Mouse (Mus musculus): ENCODE results near the gene Spata5. TPM values are rescaled to one million over a fixed set of nuclear protein-coding genes. Genes with fewer than 3 reads are reported as not detected.
"Not testable (repeated sequence)": the region's sequence is repeated elsewhere in the genome, so short reads cannot be mapped to it uniquely, and the experiment has no call there.

Spata5 gene
- total RNA-seq, 2 experiments from 2014 or later: 8.4 to 8.8 TPM

DNA sequence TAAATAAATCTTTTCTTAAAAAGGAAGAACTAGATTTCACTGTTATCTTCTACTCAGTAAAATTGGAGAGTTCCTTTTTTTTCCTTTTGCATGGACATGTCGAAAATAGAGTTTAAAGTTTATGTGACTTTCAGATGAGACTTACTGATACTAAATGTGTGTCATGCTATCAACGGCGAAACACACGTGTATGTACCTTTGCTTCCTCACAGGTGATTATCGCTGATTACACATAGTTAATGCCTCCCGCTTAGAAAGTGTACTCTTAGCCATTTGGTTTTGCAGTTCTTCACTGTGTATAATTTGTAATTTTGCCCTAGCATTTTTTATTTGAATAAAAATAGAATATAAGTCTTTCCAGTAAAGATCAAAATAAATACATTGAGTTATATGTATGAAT lies 146.4 kb downstream of the Spata5 start:
- intact Hi-C loops (cut with DNase I): no loop called here
- no peak for DNase-seq

DNA sequence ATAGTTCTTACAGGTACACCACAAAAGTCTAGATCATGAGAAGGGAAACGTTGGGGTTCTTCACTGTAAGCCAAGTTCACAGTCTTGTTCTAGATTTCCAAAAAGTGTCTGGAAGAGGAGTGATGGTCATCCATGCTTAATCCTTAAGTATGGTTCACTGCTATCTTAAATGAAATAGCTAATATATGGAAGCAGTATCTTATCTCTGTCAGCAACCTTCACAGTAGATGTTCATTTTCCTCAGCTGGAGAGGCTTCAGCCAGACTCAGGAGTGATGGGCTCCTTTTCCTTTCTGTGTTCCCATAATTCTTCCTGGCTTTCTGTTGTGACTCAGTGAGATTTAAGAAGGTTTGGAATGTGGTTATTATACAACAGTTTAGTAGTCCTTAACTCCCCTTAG lies 147.8 kb downstream of the Spata5 start:
- DNase-seq: no peak
- intact Hi-C loops (cut with DNase I): no loop called here

DNA sequence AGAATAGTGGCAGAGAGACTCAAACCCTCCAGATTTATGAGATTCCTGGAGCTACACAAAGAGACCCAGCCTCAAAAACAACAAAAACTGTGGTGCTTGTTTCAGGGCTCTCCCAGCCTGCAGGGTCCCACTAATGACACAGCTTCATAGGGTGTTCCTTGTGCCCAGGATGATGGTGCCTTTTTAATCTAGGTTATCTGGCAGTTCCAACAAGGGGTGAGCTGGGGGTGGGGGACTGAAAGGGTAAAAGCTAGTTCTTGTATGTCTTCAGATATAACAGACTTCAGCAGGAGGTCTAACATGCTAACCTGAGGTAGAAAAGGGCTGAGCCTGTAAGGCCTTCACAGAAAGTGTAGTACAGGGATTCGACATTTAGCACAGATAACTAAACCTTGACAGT lies 149.1 kb downstream of the Spata5 start:
- intact Hi-C loops (cut with DNase I): no loop called here
- DNase-seq: no peak

DNA sequence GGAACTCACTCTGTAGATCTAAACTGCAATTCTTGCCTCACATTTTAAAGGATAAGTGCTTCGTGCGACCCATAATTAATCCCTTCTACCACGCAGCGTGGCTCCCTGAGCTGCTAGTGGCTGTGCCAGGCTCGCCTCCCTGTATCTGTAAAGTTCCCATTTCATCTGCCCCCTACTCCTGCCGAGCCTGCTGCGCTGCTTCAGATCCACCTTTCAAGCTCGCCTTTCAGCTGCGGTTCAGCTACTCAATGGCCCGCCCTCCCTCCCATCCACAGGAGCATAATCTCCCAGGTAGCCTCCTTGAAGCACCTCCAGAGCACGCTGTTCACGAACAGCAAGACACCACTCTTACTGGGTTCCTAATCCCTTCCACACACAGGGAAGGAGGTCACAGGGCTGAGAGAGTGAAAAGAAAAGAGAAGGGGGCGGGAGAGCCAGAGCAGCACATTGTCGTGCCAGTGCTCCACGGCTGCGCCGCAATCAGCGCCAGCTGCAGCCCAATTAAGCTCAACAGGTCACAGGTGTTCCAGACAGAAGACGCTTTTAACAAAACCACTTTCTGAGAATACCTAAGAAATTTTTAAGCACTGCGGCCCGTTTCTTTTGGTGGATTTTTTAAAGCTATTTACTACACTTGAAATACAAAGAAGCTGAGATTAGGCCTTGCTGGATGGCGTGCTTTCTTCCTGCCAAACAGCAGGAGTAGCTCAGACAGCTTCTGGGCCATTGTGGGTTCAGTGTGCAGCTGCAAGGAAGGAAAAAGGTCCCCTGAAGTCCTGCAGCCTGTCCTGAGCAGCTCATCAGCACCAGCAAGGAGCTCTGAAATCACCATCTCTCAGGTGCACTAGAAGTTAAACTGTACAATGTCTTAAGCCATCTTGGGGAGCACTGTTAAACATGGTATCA lies 150.2 kb downstream of the Spata5 start:
- no peak for DNase-seq
- intact Hi-C loops (cut with DNase I): no loop called here

DNA sequence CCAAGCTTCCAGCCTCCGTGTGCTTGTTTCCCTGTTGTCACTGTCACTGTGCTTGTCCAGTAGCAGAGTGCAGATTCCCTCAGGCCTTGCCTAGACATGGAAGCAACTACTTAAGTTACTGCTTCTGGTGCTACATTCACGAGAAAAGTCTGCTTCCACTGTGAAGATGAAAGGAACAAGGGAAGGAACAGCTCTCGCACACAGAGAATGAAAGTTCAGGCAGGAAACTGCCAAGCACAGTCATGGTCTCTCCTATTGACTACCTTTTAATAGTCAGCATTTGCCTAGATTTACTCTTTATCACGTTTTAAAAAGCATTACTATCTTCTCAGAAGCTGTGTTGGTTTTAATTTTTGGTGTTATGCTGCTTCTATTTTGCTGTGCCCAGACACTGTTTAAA lies 151.9 kb downstream of the Spata5 start:
- intact Hi-C loops (cut with DNase I): no loop called here
- no peak for DNase-seq

DNA sequence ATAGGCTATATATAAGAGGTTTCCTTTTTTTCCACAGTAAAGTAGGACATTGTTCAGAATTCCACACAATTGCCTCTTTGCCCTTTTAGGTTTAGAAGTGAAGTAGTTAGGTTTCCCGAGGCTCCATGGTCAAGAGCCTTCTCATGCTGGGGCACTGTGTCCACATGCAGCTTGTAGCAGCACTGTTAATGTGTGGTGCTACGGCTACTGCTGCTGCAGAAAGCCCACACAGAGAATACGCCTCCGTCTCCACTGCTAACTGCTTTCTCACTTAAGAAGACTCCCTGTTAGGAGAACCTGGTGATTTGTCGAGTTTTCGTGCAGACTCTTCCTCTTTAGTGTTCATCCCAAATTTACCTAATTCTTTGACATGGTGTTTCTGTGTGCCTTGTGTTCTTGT lies 152.4 kb downstream of the Spata5 start:
- DNase-seq: no peak
- intact Hi-C loops (cut with DNase I): no loop called here

DNA sequence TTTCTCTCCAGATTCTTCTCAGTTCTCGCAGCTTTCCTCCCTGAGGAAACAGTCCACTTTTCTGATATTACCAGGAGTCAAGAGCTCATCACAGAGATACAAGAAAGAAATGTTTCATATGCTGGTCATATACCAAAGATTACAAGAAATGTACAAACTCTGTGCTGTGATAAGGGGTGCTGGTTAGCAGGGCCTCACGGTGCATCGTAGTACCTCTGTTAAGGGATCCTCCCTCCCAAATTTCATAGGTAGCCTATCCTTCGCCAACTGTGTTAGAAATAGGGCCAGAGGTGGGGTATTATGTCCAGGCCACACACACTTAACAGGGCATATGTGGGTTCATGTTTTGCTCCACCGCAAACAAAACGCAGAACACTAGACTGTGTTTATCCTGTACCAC lies 157.1 kb downstream of the Spata5 start:
- DNase-seq: no peak
- intact Hi-C loops (cut with DNase I): no loop called here

DNA sequence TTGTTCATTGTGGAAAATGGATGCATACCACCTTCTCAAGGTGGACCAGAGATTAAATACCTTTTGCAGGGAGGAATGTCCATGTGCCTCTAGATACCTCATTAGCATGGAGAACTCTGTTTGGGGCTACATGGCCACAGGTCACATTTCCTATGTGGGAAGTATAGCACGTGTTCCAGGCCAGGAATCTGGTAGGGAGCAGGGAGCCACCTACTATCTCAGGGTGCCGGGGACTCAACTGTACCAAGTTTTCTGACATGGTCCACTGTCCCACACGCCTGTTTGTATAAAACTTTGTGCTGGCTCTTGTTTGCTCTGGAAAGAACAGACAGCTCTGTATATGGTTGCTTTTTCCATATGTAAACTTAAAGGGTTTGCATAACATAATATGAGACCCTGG lies 158.0 kb downstream of the Spata5 start:
- intact Hi-C loops (cut with DNase I): no loop called here
- no peak for DNase-seq

DNA sequence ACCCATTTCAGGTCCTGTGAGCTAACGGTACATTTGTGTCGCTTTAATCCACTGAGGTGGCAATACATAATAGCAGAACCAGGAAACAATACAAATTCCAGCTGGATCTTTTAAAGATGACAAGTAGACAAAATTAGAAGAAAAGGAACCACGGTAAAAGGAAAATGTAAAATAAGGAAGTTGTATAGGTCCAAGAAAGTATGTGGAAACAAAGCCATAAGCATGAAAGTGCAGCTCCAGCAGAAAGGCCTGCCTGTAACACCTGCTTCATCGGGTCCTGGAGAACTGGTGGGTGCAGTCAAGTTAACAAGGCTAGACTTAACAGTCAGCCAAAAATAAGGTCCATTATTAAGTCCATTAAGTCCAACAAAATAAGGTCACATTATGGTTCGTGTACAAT lies 164.9 kb downstream of the Spata5 start:
- intact Hi-C loops (cut with DNase I): no loop called here
- no peak for DNase-seq

DNA sequence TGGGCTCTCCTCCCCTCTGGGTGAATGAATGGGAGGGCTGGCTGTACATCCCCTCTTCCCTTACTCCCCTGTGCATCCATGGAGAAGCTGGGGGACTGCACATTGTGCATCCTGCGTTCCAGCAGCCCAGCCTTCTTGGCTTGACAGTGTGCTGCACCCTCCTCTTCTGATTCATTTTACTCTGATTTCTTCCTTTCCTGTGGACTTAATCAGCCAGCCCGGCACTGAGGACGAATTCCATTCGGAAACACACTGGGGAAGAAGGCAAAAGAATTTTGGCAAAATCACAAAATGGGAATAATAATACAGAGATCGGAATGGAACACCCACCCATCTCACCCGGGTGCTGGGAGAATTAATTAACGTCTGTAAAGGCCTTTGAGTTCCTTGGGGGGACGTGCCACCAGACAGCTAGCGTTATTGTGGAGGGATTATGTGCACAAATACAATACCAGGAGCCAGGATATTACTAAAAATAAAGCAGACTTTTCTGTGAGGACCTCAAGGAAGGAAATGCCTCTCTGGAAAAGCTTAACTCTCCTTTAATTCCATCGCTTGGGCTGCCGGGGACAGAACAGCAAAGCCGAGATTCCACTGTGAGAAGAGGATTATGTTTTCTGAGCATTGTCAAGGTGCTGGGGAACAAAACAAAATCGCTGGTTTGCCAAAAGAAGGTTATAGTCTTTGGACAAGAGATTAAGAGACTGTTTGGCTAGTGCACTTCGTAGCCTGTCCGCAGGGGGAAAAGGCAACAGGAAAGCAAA lies 166.5 kb downstream of the Spata5 start:
- DNase-seq: peak in 1 of 2 experiments; percentile 23
- intact Hi-C loops (cut with DNase I): no loop called here

DNA sequence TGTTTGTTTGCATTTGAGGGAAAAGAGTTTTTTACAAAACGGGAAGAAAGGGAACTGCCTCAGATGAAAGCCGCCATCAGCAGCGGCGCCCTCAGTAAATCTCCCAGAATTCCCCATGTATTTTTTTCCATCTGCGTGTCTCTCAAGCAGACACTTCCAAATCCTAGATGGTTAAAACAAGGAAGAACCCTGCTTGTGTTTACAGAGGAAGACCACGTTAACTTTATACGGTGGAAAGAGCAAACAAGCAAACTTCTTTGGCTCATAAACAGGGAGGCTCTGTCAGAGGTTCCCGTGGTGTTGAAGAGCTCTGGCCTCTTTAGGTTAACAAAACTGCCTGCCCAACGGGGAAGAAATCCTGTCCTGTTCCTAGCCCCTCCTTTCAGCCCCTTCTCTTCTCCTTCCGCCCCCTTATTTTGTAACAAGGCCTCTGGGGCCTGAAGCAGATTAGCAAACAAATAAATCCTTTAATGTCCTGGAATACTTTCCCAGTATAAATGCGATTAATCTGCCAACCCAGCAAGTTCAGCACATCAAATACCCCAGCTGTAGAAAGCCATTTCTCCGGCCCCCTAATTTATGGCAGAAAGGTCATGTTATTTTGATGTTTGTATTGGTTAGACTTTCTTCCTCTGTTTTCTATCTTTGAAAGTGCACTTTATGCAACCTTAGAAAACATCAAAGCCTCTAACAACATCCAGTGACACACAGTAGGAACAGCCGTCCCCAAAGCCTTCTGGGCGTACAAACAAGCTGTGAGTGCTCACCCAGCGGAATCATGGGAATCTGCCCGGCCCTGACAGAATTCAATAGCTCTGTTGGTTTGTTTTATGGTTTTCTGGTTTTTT lies 167.3 kb downstream of the Spata5 start:
- DNase-seq: no peak
- intact Hi-C loops (cut with DNase I): no loop called here

DNA sequence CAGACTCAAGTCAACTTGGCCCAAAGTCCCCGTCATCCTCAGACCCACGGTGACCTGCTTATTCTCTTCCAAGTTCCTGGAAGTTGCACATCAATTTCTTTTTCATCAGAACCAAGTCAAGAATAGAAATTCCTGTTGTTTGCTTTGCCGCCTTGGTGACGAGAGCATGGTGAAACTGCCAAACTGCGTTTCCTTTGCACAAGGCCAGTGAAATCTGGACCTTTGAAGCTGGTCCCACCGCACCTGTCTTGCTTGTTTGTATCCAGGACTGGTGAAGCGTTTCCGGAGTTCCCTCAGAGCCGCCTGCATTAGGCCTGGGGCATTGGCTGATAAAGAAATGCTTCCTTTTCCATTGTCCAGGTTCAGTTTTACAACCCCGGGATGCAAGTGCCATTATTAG lies 176.0 kb downstream of the Spata5 start:
- DNase-seq: no peak
- intact Hi-C loops (cut with DNase I): no loop called here

DNA sequence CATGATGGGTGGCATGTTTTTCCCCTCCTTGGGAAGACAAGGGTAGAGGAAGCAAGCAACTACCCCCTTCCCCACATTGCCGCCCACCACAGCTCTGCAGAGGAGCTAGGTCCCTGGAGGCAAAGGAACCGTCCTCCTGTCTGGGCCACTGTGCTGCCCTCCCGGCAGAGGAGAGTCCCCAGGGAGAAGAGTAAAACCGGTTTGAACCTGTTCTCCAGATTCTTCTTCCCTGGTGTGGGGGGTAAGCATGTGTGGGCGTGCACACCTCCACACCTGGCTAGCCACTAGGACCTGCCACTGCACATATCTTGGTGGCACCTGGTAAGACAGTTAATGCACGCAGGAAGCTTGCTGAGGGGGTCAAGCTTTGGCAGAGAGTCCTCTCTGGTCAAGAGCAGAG lies 176.8 kb downstream of the Spata5 start:
- intact Hi-C loops (cut with DNase I): no loop called here
- DNase-seq: no peak

DNA sequence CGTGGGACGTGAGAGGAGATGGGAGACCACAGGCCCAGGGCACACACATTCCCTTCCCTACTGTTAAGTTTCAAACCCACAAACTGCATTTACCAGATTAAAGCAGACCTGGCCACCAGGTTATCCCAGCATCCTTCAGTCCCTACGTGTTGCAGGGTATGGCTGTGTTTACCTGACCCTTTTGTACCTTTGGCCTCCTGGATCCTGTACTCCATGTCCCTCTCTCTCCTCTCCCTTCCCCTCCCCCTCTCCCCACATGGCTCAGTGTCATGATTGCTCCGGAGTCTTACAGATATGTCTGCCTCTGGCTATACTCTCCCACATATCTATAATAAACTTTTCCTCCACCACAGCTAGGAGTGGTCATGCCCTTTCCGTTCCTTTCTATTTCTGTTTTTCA lies 177.5 kb downstream of the Spata5 start:
- no peak for DNase-seq
- intact Hi-C loops (cut with DNase I): no loop called here

DNA sequence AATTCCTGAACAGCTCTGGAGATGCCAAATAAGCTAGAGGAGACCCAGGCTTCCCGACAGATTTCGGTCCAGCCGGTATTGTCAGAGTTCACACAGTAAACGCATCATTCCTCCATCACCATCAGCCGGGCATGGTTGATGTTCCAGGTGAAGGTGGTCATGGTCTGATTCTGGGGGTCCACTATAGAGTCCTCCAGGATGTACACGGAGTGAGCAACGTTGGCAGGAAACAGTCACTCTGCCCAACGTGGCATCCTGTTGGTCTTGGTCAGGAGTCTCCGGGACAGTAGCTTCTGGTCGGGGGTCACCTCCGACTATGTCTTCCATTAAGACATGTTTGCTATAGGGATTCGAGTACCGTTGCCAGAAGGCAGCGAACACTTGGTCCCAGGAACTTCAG lies 179.9 kb downstream of the Spata5 start:
- DNase-seq; intact Hi-C loops (cut with DNase I): not testable (repeated sequence)

DNA sequence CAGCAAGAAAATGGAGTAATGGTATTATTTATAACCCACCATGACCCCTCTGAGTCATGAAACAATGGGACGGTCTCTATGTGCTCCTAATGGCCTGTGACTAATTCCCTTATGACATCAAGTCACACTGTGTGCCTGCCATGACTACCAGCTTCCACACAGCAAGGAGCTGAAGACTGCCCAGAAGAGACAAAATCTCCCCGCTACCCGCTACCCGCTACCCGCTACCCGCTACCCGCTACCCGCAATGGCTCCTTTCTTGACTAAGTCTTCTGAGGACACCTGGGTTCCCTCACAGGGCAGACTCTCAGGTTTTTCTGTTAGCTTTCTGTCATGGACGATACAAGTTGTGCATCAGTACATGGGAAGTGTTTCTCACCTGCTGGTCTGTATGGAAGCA lies 182.7 kb downstream of the Spata5 start:
- no peak for DNase-seq
- intact Hi-C loops (cut with DNase I): no loop called here

DNA sequence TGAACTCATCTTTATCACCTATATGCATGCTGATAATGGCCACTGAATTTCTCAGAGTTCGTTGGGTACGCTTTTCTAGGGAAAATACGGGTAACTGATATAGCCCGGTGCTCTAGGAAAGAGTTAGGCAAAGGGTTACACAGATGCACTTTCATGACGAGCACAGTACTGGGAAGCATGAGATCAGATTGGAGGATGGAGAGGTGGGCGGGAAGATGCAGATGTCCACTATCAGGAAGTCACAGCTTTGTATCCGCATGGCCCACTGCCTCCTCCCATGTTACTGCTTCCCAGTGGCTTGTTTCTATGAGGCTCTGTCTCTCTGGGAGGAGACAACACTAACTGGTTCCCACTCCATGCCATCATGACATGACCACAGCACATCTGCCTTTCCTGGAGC lies 183.2 kb downstream of the Spata5 start:
- intact Hi-C loops (cut with DNase I): no loop called here
- DNase-seq: no peak

DNA sequence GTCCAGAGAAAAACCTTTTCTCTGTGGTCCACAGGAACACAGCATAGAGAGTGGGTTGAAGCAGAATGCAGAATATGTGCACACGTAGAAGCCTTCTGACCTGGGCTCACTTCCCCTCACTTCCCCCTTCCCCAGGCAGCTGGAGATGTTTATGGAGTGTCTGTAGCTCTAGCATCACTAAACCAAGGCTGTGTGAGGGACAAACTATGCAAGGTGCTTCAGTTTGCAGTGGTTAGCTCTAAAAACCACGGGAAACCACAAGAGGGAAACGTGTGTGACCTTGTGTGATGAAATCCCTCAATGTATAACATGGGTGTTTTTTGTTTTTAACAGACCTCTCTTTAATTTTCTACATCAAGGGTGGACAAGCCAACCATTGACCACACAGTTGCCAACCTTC lies 183.8 kb downstream of the Spata5 start:
- DNase-seq: no peak
- intact Hi-C loops (cut with DNase I): no loop called here

DNA sequence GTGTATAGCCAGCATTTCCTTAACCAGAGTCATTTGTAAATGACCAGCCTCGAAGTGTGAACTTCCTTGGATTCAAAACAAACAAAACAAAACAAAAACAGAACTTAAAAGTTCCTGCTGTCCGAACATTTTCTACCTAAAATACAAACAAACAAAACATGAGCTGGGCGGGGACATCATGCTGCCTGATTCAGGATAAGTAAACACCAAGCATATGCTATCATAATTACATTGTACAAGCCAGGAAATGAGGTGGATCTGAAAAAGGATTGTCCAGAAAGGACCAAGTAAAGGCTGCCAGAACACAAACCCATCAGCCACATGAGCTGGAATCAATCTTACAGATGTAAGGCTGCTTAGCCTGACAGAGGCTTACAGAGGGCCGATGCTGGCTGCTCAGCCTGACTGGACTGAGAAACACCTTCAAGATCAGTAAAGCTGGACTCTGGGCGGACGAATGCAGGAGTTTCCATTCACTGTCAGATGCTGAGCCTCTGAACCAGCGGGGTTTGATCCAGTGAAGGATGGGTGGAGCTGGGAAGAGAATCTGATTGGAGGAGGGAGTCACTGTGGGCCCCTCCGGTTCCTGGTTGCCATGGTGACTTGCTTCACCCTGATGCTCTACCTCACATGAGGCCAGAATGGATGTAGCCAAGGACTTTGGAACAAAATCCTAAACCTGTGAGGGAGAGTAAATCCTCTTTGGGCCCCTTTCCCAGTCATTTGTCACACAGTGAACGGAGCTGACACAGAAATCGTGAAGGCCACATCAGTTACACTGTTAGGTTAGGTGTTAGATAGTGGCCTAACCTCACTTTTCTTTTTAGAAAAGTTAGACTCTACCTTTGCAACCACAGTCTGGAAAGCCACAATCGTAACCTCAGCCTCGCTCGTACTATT lies 185.5 kb downstream of the Spata5 start:
- intact Hi-C loops (cut with DNase I): no loop called here
- no peak for DNase-seq

DNA sequence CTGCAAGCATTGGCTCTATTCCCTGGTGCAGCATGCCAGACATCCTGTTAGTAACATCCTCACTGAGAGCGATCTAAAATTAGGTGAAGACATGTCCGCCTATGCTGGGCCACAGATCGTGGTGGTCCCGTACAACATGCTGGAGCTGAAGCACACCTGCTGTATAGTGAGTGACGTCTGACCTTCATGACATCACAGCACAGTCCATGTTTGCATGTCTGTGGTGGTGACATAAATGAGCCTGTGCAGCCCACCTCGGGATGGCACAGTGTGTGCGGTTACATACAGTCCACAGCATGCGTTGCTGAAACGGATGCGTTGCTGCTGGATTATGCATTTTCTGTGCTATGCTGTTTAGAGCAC lies 186.2 kb downstream of the Spata5 start:
- intact Hi-C loops (cut with DNase I): no loop called here

More for the DNA sequence above, 186.2 kb downstream of the Spata5 start:
- DNase-seq: no peak

All from gastrocnemius, postnatal 36 days (tissue).